Mouse (Mus musculus): ENCODE measurements around the gene Amt.

GRCm38 (mm10) chr9:108306571-108306980, 9.9 kb downstream of the Amt start:
- TF ChIP-seq CTCF (conservative IDR thresholded peaks at IDR 0.05; ENCODE audit: low read length) (no peak), POU5F1 (IDR thresholded peaks at IDR 0.05; ENCODE audit: borderline replicate concordance, low read length) (no peak), NANOG (IDR thresholded peaks at IDR 0.05; ENCODE audit: borderline replicate concordance, low read length) (no peak)
